Mouse (Mus musculus) 416B (cell line): Measurements from ENCODE around the gene Sccpdh.
A peak's percentile ranks its signal among the peaks of the same experiment; 100 is the strongest.

Source experiments
- DNase-seq: peaks from one replicate; pipeline ENCODE4 v3.0.0; 2011; ENCODE audit warnings: low read depth

Sccpdh gene

GRCm38 (mm10) chr1:179734500-179735474, 66.8 kb downstream of the Sccpdh start:
- peak; percentile 75 for DNase-seq

- no peak for DNase-seq
Observed at GRCm38 (mm10) chr1:179736483-179736882, 68.5 kb downstream of the Sccpdh start.
